Mouse (Mus musculus) embryo, embryonic 9.5 days (tissue): Measurements from ENCODE around the gene Heatr9.
A peak's percentile ranks its signal among the peaks of the same experiment; 100 is the strongest.

Experiments used
- DNase-seq: peaks from one replicate; pipeline ENCODE4 v3.0.0-alpha.2; 2017; ENCODE audit errors: extremely low spot score

Gene Heatr9

GRCm38 (mm10) chr11:83533192-83533591 lies 11.2 kb upstream of the Heatr9 start:
- DNase-seq, result no peak

- DNase-seq, result no peak
Observed at GRCm38 (mm10) chr11:83530360-83530759, 8.4 kb upstream of the Heatr9 start, which contains the start of gene Ccl5. TSS of gene Ccl5 (minus strand) at chr11:83530518.

- no peak for DNase-seq
Observed at GRCm38 (mm10) chr11:83529024-83529423, 7.0 kb upstream of the Heatr9 start.

GRCm38 (mm10) chr11:83518371-83518770 lies 3.6 kb downstream of the Heatr9 start:
- DNase-seq, result no peak

- no peak for DNase-seq
Observed at GRCm38 (mm10) chr11:83517153-83517552, 4.8 kb downstream of the Heatr9 start.

GRCm38 (mm10) chr11:83509521-83509920 lies 12.5 kb downstream of the Heatr9 start:
- no peak for DNase-seq

GRCm38 (mm10) chr11:83504308-83504707 lies 17.7 kb downstream of the Heatr9 start:
- DNase-seq, result no peak

GRCm38 (mm10) chr11:83495571-83495970 lies 26.4 kb downstream of the Heatr9 start:
- DNase-seq, result no peak

GRCm38 (mm10) chr11:83491488-83491887 lies 30.5 kb downstream of the Heatr9 start:
- DNase-seq, result no peak

GRCm38 (mm10) chr11:83473235-83474016 lies 48.5 kb downstream of the Heatr9 start:
- DNase-seq, result no peak

GRCm38 (mm10) chr11:83472324-83473234 lies 49.4 kb downstream of the Heatr9 start, which contains the start of gene Taf15:
TSS of gene Taf15 (plus strand) at chr11:83473086.
- DNase-seq, result peak; percentile 98

GRCm38 (mm10) chr11:83471766-83472165 lies 50.2 kb downstream of the Heatr9 start:
- DNase-seq, result no peak

- DNase-seq, result no peak
Observed at GRCm38 (mm10) chr11:83468765-83469164, 53.2 kb downstream of the Heatr9 start.

GRCm38 (mm10) chr11:83467120-83467652 lies 54.8 kb downstream of the Heatr9 start:
- DNase-seq, result no peak

- no peak for DNase-seq
Observed at GRCm38 (mm10) chr11:83465976-83466375, 56.0 kb downstream of the Heatr9 start.

GRCm38 (mm10) chr11:83462711-83463244 lies 59.2 kb downstream of the Heatr9 start, which contains the start of gene Mmp28:
TSS of gene Mmp28 (minus strand) at chr11:83463071.
- DNase-seq, result peak; percentile 60
